Mouse (Mus musculus): ENCODE results near the gene Ptcd2. TPM values are rescaled to one million over a fixed set of nuclear protein-coding genes. Genes with fewer than 3 reads are reported as not detected.
A peak's percentile ranks its signal among the peaks of the same experiment; 100 is the strongest.

The Ptcd2 gene
- polyA plus RNA-seq, 1 experiment from 2014 or later = 79.2 TPM

GRCm38 (mm10) chr13:99378223-99378622 is 33.7 kb upstream of the Ptcd2 start:
- no peaks in the 10 kb centered on the region for H3K9me3 ChIP-seq (replicated peaks; ENCODE audit: control insufficient read depth, low read length)
- no peak overlapping the region for H3K4me2 ChIP-seq (ENCODE audit: low read depth, low read length)
- H3K27ac ChIP-seq (ENCODE audit: low read length) = no peak overlapping the region
- no peak for ATAC-seq (replicated peaks; ENCODE audit: extremely low read depth, insufficient read depth, low FRiP score)
- H3K9ac ChIP-seq (ENCODE audit: low read length) = no peak overlapping the region
- 94% methylated on average over 1 of the region's 1 CpGs for WGBS
- no peaks in the 10 kb centered on the region for H3K4me1 ChIP-seq (ENCODE audit: control insufficient read depth, insufficient read depth, low read length)
- no peaks in the 10 kb centered on the region; the same call in 1 of the 2 replicates for H3K36me3 ChIP-seq (ENCODE audit: control insufficient read depth, insufficient read depth)
- H3K4me3 ChIP-seq (ENCODE audit: low read length) = no peak overlapping the region
- no peaks in the 10 kb centered on the region for H3K27me3 ChIP-seq (ENCODE audit: control insufficient read depth, insufficient read depth, low read length)

- Histone ChIP-seq H3K36me3 (ENCODE audit: control insufficient read depth, insufficient read depth) (no peaks in the 10 kb centered on the region; the same call in 1 of the 2 replicates), H3K4me2 (ENCODE audit: low read depth, low read length) (no peak overlapping the region), H3K4me3 (ENCODE audit: low read length) (no peak overlapping the region), H3K9me3 (replicated peaks; ENCODE audit: control insufficient read depth, low read length) (no peaks in the 10 kb centered on the region), H3K27me3 (ENCODE audit: control insufficient read depth, insufficient read depth, low read length) (no peaks in the 10 kb centered on the region), H3K27ac (ENCODE audit: low read length) (no peak overlapping the region), H3K4me1 (ENCODE audit: control insufficient read depth, insufficient read depth, low read length) (no peaks in the 10 kb centered on the region), H3K9ac (ENCODE audit: low read length) (no peak overlapping the region)
- 52% methylated on average over 6 of the region's 6 CpGs for WGBS
- ATAC-seq (replicated peaks; ENCODE audit: extremely low read depth, insufficient read depth, low FRiP score) = no peak
Observed at GRCm38 (mm10) chr13:99377055-99377454, 32.5 kb upstream of the Ptcd2 start.

- 32% methylated on average over 6 of the region's 6 CpGs for WGBS
- no peak overlapping the region for H3K4me2 ChIP-seq (ENCODE audit: low read depth, low read length)
- H3K9me3 ChIP-seq (replicated peaks; ENCODE audit: control insufficient read depth, low read length) = no peaks in the 10 kb centered on the region
- no peak overlapping the region for H3K9ac ChIP-seq (ENCODE audit: low read length)
- ATAC-seq (replicated peaks; ENCODE audit: extremely low read depth, insufficient read depth, low FRiP score) = no peak; the same call in 1 of the 2 replicates
- no peaks in the 10 kb centered on the region for H3K36me3 ChIP-seq (ENCODE audit: control insufficient read depth, insufficient read depth)
- H3K27ac ChIP-seq (ENCODE audit: low read length) = no peak overlapping the region
- H3K4me3 ChIP-seq (ENCODE audit: low read length) = no peak overlapping the region
- H3K27me3 ChIP-seq (ENCODE audit: control insufficient read depth, insufficient read depth, low read length) = no peaks in the 10 kb centered on the region
- H3K4me1 ChIP-seq (ENCODE audit: control insufficient read depth, insufficient read depth, low read length) = no peaks in the 10 kb centered on the region
Observed at GRCm38 (mm10) chr13:99375550-99375949, 31.0 kb upstream of the Ptcd2 start.

- Histone ChIP-seq H3K36me3 (ENCODE audit: control insufficient read depth, insufficient read depth) (peaks cover 3% of the 10 kb centered on the region; the same call in 1 of the 2 replicates), H3K4me2 (ENCODE audit: low read depth, low read length) (no peak overlapping the region), H3K27me3 (ENCODE audit: control insufficient read depth, insufficient read depth, low read length) (no peaks in the 10 kb centered on the region), H3K9ac (ENCODE audit: low read length) (no peak overlapping the region), H3K4me1 (ENCODE audit: control insufficient read depth, insufficient read depth, low read length) (peaks cover under 1% of the 10 kb centered on the region; the same call in 1 of the 2 replicates), H3K9me3 (replicated peaks; ENCODE audit: control insufficient read depth, low read length) (no peaks in the 10 kb centered on the region), H3K4me3 (ENCODE audit: low read length) (no peak overlapping the region), H3K27ac (ENCODE audit: low read length) (no peak overlapping the region)
- WGBS = 87% methylated on average over 4 of the region's 4 CpGs
- ATAC-seq (replicated peaks; ENCODE audit: extremely low read depth, insufficient read depth, low FRiP score) = no peak
Observed at GRCm38 (mm10) chr13:99374191-99374590, 29.7 kb upstream of the Ptcd2 start.

DNA sequence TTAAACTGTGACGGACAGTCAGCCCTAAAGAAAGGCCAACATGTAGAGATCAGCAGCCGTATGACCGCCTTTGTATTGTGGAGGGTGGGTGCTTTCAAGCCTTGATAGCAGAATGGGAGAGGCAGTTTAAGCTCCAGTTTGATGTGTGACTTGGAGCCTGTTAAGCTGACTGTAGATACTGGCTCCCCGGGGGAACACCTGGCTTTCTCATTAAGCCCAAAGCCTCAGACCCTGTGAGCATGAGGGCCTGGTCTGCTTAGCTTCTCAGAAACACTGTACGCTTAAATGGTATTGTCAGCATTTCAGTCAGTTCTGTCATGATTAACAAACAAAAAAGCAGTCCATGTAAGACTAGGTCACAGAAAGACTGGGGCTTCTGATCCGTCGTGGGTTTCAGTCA is 29.2 kb upstream of the Ptcd2 start:
- H3K9me3 ChIP-seq (replicated peaks; ENCODE audit: control insufficient read depth, low read length) = no peaks in the 10 kb centered on the region
- no peak overlapping the region for H3K9ac ChIP-seq (ENCODE audit: low read length)
- H3K27ac ChIP-seq (ENCODE audit: low read length) = no peak overlapping the region
- ATAC-seq (replicated peaks; ENCODE audit: extremely low read depth, insufficient read depth, low FRiP score) = no peak
- peaks cover 3% of the 10 kb centered on the region; the same call in 1 of the 2 replicates for H3K36me3 ChIP-seq (ENCODE audit: control insufficient read depth, insufficient read depth)
- H3K4me2 ChIP-seq (ENCODE audit: low read depth, low read length) = no peak overlapping the region
- H3K4me1 ChIP-seq (ENCODE audit: control insufficient read depth, insufficient read depth, low read length) = peaks cover 5% of the 10 kb centered on the region
- 72% methylated on average over 7 of the region's 7 CpGs for WGBS
- no peaks in the 10 kb centered on the region for H3K27me3 ChIP-seq (ENCODE audit: control insufficient read depth, insufficient read depth, low read length)
- H3K4me3 ChIP-seq (ENCODE audit: low read length) = no peak overlapping the region

DNA sequence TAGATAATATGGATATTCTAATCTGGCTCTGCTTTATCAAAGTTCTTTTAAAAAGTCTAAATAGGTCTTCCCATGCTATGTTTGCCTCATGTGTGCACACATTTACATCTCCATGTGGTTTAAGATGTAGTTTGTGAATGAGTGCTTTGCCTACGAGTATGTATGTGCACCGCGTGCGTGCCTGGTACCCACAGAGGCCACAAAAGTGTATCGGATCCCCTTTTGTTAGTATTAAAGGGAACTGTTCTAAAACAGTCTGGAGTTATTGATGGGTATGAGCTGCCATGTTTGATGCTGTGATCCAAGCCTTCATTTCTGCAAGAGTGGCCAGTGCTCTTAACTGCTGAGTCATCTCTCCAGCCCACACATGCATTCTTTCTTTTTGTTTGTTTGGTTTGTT is 26.8 kb upstream of the Ptcd2 start:
- Histone ChIP-seq H3K27me3 (ENCODE audit: control insufficient read depth, insufficient read depth, low read length) (no peaks in the 10 kb centered on the region), H3K4me2 (ENCODE audit: low read depth, low read length) (no peak overlapping the region), H3K9ac (ENCODE audit: low read length) (no peak overlapping the region), H3K9me3 (replicated peaks; ENCODE audit: control insufficient read depth, low read length) (no peaks in the 10 kb centered on the region), H3K36me3 (ENCODE audit: control insufficient read depth, insufficient read depth) (peaks cover 3% of the 10 kb centered on the region; the same call in 1 of the 2 replicates), H3K4me3 (ENCODE audit: low read length) (no peak overlapping the region), H3K27ac (ENCODE audit: low read length) (no peak overlapping the region), H3K4me1 (ENCODE audit: control insufficient read depth, insufficient read depth, low read length) (peaks cover 20% of the 10 kb centered on the region)
- ATAC-seq (replicated peaks; ENCODE audit: extremely low read depth, insufficient read depth, low FRiP score) = no peak
- 94% methylated on average over 5 of the region's 5 CpGs for WGBS

DNA sequence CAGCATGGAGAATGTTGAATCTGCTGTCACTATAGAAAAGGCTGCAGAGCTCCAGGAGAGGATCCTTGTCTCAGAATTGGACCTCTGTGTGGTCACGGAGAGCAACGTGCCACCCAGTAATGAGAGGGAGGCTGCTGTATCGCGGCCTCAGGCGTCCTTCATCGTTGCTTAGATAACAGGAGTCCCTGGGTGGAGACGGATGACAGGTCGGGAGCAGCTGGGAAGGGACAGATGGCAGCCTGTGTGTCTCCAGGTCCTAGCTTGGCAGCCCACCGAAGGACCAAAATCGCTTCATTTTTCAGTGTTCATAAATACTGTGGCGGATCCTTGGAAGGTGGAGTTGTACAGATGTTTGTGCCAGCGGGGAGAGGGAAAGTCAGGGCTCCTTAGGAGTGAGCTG is 24.6 kb upstream of the Ptcd2 start:
- Histone ChIP-seq H3K36me3 (ENCODE audit: control insufficient read depth, insufficient read depth) (peaks cover 3% of the 10 kb centered on the region; the same call in 1 of the 2 replicates), H3K4me1 (ENCODE audit: control insufficient read depth, insufficient read depth, low read length) (peaks cover 23% of the 10 kb centered on the region), H3K27ac (ENCODE audit: low read length) (peak overlapping the region; percentile 14; the same call in 1 of the 2 replicates), H3K9ac (ENCODE audit: low read length) (no peak overlapping the region), H3K27me3 (ENCODE audit: control insufficient read depth, insufficient read depth, low read length) (no peaks in the 10 kb centered on the region), H3K9me3 (replicated peaks; ENCODE audit: control insufficient read depth, low read length) (no peaks in the 10 kb centered on the region), H3K4me3 (ENCODE audit: low read length) (no peak overlapping the region), H3K4me2 (ENCODE audit: low read depth, low read length) (no peak overlapping the region)
- 54% methylated on average over 12 of the region's 12 CpGs for WGBS
- ATAC-seq (replicated peaks; ENCODE audit: extremely low read depth, insufficient read depth, low FRiP score) = no peak

DNA sequence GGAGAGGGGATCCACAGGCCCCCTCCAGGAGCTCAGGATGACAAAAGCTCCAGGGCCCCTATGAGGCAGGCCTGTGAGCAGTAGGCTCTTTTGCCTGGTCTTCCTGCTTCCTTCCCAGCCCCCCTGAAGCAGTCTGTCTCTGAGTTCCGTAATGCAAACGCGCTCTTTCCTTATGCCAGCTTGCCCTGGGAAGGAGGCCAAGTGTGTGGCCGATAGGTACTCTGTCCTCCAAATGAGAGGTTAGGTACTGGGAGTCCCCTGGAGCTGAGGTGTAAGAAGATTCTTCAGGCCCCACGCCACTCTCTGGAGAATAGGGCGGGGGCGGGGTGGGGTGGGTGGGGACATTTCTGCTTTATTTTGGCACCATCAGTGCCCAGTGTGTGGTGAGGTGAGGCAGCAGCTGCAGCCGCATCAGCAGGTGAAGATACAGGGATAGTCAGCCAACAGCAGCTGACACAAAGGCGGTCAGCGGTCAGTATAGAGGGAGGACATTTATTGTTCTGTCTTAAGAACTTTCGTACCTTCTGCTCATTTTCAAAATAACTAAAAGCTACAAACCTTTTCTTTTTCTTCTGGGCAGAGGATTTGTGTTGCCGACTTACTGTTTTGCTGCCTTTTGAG is 23.2 kb upstream of the Ptcd2 start:
- peak; percentile 69 for ATAC-seq (replicated peaks; ENCODE audit: extremely low read depth, insufficient read depth, low FRiP score)
- H3K27me3 ChIP-seq (ENCODE audit: control insufficient read depth, insufficient read depth, low read length) = no peaks in the 10 kb centered on the region

DNA sequence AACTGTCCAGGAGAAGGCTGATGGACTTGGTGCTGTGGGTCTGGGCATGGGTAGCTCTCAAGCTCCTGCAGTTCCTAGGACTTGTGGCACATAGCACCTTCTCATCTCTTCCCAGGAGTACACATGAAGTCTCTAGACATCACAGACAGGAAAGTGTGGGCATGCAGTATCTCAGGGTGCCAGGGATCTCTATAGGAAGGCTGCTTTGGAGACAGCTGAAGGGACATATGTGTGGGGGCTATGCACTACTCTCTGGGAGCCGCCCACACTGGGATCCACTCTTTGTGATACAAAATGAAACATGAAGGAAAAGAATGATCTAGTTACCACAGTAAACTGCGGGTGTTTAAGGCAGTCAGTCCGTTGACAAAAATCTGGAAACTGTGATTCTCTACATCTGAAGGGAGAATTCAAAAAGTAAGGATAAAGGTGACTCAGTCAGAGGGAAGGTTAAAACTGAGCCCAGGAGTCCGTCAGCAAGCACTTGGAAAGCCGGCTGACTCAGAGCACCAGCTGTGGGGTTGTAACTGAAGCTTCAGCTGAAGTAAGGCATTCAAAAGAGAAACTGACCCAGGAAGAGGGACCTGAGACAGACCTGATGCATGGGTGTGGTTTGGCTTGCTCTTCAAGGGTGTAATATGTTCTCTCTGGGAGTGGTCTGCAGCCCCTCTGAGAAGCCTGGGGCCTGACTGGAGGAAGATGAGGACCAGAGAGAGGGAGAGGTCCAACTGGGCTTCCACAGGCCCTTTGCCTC is 22.1 kb upstream of the Ptcd2 start:
- H3K4me2 ChIP-seq (ENCODE audit: low read depth, low read length) = no peak overlapping the region
- H3K27ac ChIP-seq (ENCODE audit: low read length) = no peak overlapping the region
- no peak overlapping the region for H3K9ac ChIP-seq (ENCODE audit: low read length)
- no peak for ATAC-seq (replicated peaks; ENCODE audit: extremely low read depth, insufficient read depth, low FRiP score)
- no peaks in the 10 kb centered on the region for H3K9me3 ChIP-seq (replicated peaks; ENCODE audit: control insufficient read depth, low read length)
- H3K36me3 ChIP-seq (ENCODE audit: control insufficient read depth, insufficient read depth) = peaks cover 6% of the 10 kb centered on the region
- no peaks in the 10 kb centered on the region for H3K27me3 ChIP-seq (ENCODE audit: control insufficient read depth, insufficient read depth, low read length)
- WGBS = 90% methylated on average over 5 of the region's 5 CpGs
- no peak overlapping the region for H3K4me3 ChIP-seq (ENCODE audit: low read length)
- H3K4me1 ChIP-seq (ENCODE audit: control insufficient read depth, insufficient read depth, low read length) = peaks cover 31% of the 10 kb centered on the region

More for the DNA sequence above, 23.2 kb upstream of the Ptcd2 start:
- peaks cover 31% of the 10 kb centered on the region for H3K4me1 ChIP-seq (ENCODE audit: control insufficient read depth, insufficient read depth, low read length)
- H3K9me3 ChIP-seq (replicated peaks; ENCODE audit: control insufficient read depth, low read length) = no peaks in the 10 kb centered on the region
- no peak overlapping the region for H3K4me2 ChIP-seq (ENCODE audit: low read depth, low read length)
- no peak overlapping the region for H3K27ac ChIP-seq (ENCODE audit: low read length)
- no peak overlapping the region for H3K4me3 ChIP-seq (ENCODE audit: low read length)
- H3K36me3 ChIP-seq (ENCODE audit: control insufficient read depth, insufficient read depth) = peaks cover 6% of the 10 kb centered on the region; the same call in 1 of the 2 replicates
- WGBS = 69% methylated on average over 12 of the region's 12 CpGs
- H3K9ac ChIP-seq (ENCODE audit: low read length) = no peak overlapping the region
